Mouse (Mus musculus) adrenal gland, postnatal 0 days (tissue): Measurements from ENCODE around the gene Olfr281. TPM values are rescaled to one million over a fixed set of nuclear protein-coding genes. Genes with fewer than 3 reads are reported as not detected.

Experiments
- polyA plus RNA-seq: library from polyadenylated mRNA; unstranded; fragments of >200 nt; fragmentation: Nextera tagmentation; extraction: Ambion mirVana; gene quantifications from 2 replicates; pipeline ENCODE4 v1.2.1, GENCODE M21; 2015

Gene Olfr281
- not detected in 2 replicates for polyA plus RNA-seq

DNA sequence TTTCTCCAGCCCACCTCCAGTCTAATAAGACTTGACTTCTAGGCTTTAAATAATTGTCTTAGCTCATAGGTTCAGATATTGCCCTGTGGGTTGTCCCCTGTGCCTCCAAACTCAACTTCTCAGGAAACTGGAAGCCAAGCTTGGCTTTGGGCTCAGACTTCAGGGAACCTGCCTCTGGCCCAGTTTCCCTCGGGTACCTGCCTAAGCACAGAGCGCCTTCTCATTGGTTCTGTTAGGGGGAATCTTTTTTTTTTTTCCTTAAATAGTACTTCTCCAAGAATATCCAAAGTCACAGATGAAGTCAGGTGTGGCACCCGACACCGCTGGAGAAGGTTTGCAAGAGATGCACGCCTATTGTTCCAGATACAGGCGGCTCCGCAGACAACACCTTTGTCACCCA lies at the start of gene Olfr281:
Olfr281 (plus strand) TSS at position 301 of the 400 bp plus-strand sequence.

DNA sequence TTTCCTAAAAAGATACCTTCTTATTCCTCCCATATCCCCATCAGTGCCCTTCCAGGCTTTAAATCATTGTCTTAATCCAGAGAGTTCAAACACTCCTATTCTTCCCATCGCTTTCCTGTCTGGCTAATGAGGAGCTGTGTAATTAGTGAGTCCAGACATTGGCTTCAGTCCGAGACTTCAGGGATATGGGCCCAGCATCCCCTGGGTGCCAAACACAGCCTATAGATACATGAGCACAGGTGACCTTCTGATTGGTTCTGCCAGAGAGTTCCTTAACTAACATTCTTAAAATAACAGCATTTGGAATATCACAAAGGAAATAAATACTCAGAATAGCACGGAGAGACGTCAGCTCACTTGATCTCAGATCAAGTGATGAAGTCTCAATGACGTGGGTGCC lies 21.5 kb upstream of the Olfr281 start, which contains the start of gene Olfr282:
Olfr282 (plus strand) TSS at position 301 of the 400 bp plus-strand sequence.

GRCm38 (mm10) chr15:98469596-98469995 lies 17.2 kb downstream of the Olfr281 start, which contains the start of gene OR5BS1P:
TSS of gene OR5BS1P (plus strand) at chr15:98469896.

GRCm38 (mm10) chr15:98482701-98483100 lies 30.3 kb downstream of the Olfr281 start, which contains the start of gene Lalba:
TSS of gene Lalba (minus strand) at chr15:98482721.

DNA sequence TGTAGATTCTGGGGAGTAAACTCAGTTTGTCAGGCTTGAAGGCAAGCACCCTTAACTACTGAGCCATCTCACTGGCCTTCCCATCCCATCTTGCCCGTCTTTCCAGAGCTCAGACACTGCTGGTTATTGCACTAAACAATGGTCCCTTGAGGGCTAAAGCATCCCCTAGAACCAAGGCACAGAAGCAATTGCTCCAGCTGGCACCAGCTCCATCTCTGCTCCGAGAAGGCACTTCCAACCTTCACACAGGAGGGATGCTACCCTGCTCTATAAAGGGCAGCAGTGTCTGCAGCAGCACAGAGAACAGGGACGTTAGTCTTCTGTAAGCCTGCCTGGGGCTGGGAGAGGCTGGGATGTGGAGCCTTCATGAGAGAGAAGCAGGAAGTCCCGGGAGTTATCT lies 39.7 kb downstream of the Olfr281 start, which contains the start of gene Olfr279:
Olfr279 (plus strand) TSS at position 301 of the 400 bp plus-strand sequence.

Other genes starting within 250 kb of the Olfr281 start
- not detected in 2 replicates for gene Gm44579, start 231.6 kb upstream of the Olfr281 start, polyA plus RNA-seq
- not detected in 2 replicates for gene Olfr287, start 231.5 kb upstream of the Olfr281 start, polyA plus RNA-seq
- not detected in 2 replicates for gene Olfr286, start 218.1 kb upstream of the Olfr281 start, polyA plus RNA-seq
- not detected in 2 replicates for gene H1fnt, start 195.3 kb upstream of the Olfr281 start, polyA plus RNA-seq
- 1.4 and 2.1 TPM in 2 replicates for gene Zfp641, start 156.4 kb upstream of the Olfr281 start, polyA plus RNA-seq
- not detected in 2 replicates for gene Olfr285, start 135.2 kb upstream of the Olfr281 start, polyA plus RNA-seq
- not detected in 2 replicates for gene Olfr284, start 111.6 kb upstream of the Olfr281 start, polyA plus RNA-seq
- not detected in 2 replicates for gene Olfr283, start 71.6 kb upstream of the Olfr281 start, polyA plus RNA-seq
- not detected in 2 replicates for gene Olfr282, start 21.4 kb upstream of the Olfr281 start, polyA plus RNA-seq
- gene OR5BS1P, start 17.3 kb downstream of the Olfr281 start, polyA plus RNA-seq, result not detected in 2 replicates
- not detected in 2 replicates for gene Lalba, start 30.1 kb downstream of the Olfr281 start, polyA plus RNA-seq
- gene Olfr279, start 39.8 kb downstream of the Olfr281 start, polyA plus RNA-seq, result not detected in 2 replicates
- 69.3 and 93.3 TPM in 2 replicates for gene Kansl2, start 81.7 kb downstream of the Olfr281 start, polyA plus RNA-seq
- gene Ccnt1, start 118.3 kb downstream of the Olfr281 start, polyA plus RNA-seq, result 30.2 and 40.7 TPM in 2 replicates
- gene 4930415O20Rik, start 118.4 kb downstream of the Olfr281 start, polyA plus RNA-seq, result not detected in 2 replicates
- 7.4 and 10.2 TPM in 2 replicates for gene Adcy6, start 157.5 kb downstream of the Olfr281 start, polyA plus RNA-seq
- gene Cacnb3, start 178.3 kb downstream of the Olfr281 start, polyA plus RNA-seq, result 21.8 and 40.6 TPM in 2 replicates
- gene Ddx23, start 210.3 kb downstream of the Olfr281 start, polyA plus RNA-seq, result 6.7 and 14.4 TPM in 2 replicates
- 1.5 and 1.9 TPM in 2 replicates for gene Rnd1, start 224.9 kb downstream of the Olfr281 start, polyA plus RNA-seq